Mouse (Mus musculus) lung, embryonic 16.5 days (tissue): Measurements from ENCODE around the gene Cacna1f. TPM values are rescaled to one million over a fixed set of nuclear protein-coding genes. Genes with fewer than 3 reads are reported as not detected.
A peak's percentile ranks its signal among the peaks of the same experiment; 100 is the strongest.

ENCODE experiments used
- ATAC-seq: fragments of 200-750 bp; cut with Nextera tagmentation; 2 replicates; pipeline ENCODE4 v1.8.0; 2017; ENCODE audit warnings: low read depth, mild to moderate bottlenecking, moderate library complexity
- H3K27ac ChIP-seq: fragments of 300-500 bp; sonication (generic); 2 replicates; pipeline ENCODE4 v1.5.1; 2014; ENCODE audit warnings: mild to moderate bottlenecking, control low read depth, low read length
- H3K27me3 ChIP-seq: fragments of 300-500 bp; sonication (generic); 2 replicates; pipeline ENCODE4 v1.6.1; 2014; ENCODE audit warnings: low read depth, low read length, mixed read lengths; ENCODE audit not compliant: control insufficient read depth, insufficient read depth
- H3K36me3 ChIP-seq: fragments of 300-500 bp; sonication (generic); 2 replicates; pipeline ENCODE4 v1.6.1; 2014; ENCODE audit warnings: low read length; ENCODE audit not compliant: control insufficient read depth, insufficient read depth
- H3K4me1 ChIP-seq: fragments of 300-500 bp; sonication (generic); replicated peaks from 2 replicates; pipeline ENCODE4 v1.6.1; 2014; ENCODE audit warnings: low read length, mixed read lengths; ENCODE audit not compliant: control insufficient read depth, insufficient read depth
- H3K4me2 ChIP-seq: fragments of 300-500 bp; sonication (generic); 2 replicates; pipeline ENCODE4 v1.6.1; 2014; ENCODE audit warnings: low read depth, low read length, control low read depth
- H3K4me3 ChIP-seq: fragments of 300-500 bp; sonication (generic); 2 replicates; pipeline ENCODE4 v1.5.1; 2014; ENCODE audit warnings: mild to moderate bottlenecking, low read length, control low read depth
- H3K9ac ChIP-seq: fragments of 300-500 bp; sonication (generic); 2 replicates; pipeline ENCODE4 v1.6.1; 2014; ENCODE audit warnings: low read length, control low read depth
- H3K9me3 ChIP-seq: fragments of 300-500 bp; sonication (generic); 2 replicates; pipeline ENCODE4 v1.6.1; 2016; ENCODE audit warnings: low read length; ENCODE audit not compliant: control insufficient read depth
- WGBS: fragments of 180-500 bp; shearing (Covaris S2); extraction: QIAGEN DNeasy Blood & Tissue Kit; methylation state at CpG from one replicate; pipeline ENCODE4 v1.1.7; 2014; 5-methylcytosine and 5-hydroxymethylcytosine counted together
- polyA plus RNA-seq: library from polyadenylated mRNA; unstranded; fragments of >200 nt; fragmentation: Nextera tagmentation; extraction: Ambion mirVana; gene quantifications from 2 replicates; pipeline ENCODE4 v1.2.1, GENCODE M21; 2015

The Cacna1f gene
- polyA plus RNA-seq, 1 experiment from 2014 or later: not detected

DNA sequence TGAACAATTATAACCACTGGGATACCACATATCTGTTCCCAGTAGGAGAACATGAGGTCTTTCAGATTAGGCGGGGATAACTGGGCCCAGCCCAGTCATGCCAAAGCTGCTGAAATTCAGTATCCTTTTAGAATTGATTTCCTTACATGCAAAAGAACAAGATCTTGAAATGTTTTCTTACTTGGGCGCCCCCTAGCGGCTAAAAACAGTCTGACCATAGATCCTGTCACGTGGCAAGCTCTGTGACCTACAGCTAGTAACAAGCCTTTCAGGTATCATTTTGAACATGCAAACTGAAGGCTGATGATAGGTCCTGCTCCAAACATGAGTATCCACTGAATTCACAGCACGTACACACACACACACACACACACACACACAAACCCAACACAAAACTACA, 38.5 kb downstream of the Cacna1f start:
- WGBS: 8% methylated on average over 5 of the region's 5 CpGs
- no peaks in the 10 kb centered on the region for H3K4me1 ChIP-seq
- H3K27ac ChIP-seq: no peak overlapping the region
- ATAC-seq: no peak
- H3K9me3 ChIP-seq: no peaks in the 10 kb centered on the region
- no peaks in the 10 kb centered on the region for H3K27me3 ChIP-seq
- H3K4me2 ChIP-seq: no peak overlapping the region
- no peak overlapping the region for H3K4me3 ChIP-seq
- H3K9ac ChIP-seq: no peak overlapping the region
- H3K36me3 ChIP-seq: no peaks in the 10 kb centered on the region

DNA sequence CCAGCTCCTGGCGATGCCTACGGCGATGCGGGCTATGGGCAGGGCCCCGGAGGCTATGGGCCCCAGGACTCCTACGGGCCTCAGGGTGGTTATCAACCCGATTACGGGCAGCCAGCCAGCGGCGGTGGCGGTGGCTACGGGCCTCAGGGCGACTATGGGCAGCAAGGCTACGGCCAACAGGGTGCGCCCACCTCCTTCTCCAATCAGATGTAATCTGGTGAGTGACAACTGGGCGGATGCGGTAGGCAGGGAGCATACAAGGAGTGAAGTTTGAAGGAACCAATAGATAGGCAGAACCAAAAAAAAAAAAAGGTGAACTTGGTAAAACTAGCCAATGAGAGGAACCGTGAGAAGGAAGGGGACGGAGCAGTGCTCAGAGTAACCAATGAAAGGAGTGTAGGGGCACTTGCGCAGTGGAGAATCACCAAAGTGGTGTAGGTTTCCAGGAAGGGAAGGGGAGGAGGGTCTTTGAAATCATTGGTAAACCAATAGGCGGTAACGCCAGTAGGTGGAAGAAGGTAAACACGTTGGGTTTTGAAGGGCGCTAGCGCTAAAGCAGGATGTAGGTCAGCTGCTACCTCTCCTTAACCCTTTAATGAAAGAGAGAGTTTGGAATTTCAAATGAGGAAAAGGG, 41.9 kb downstream of the Cacna1f start:
- peak overlapping the region; percentile 82 for H3K9ac ChIP-seq
- no peaks in the 10 kb centered on the region for H3K4me1 ChIP-seq
- H3K36me3 ChIP-seq: no peaks in the 10 kb centered on the region
- H3K4me2 ChIP-seq: peak overlapping the region; percentile 62
- WGBS: 12% methylated on average over 25 of the region's 25 CpGs
- peak overlapping the region; percentile 85 for H3K27ac ChIP-seq
- H3K4me3 ChIP-seq: peak overlapping the region; percentile 57
- no peaks in the 10 kb centered on the region for H3K9me3 ChIP-seq
- H3K27me3 ChIP-seq: no peaks in the 10 kb centered on the region
- peak; percentile 99 for ATAC-seq

DNA sequence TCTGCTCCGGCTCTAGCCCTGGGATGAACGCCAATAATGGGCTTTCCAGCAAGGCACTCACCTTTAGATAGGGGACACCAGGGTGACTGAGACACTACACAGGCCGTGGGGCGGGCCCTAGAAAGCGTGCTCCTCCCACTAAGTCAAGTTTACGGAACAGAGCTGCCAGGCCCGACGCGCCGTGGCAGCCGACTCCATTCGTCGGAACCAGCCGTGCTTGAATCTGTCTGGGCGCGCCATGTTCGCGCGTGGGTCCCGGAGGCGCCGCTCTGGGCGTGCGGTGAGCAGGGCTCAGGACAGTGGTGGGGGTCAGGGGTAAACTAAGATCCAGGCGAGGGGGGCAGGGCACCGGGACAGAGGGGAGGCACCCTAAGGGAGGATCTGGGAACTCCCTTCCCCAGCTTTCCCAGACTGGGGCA, 50.3 kb downstream of the Cacna1f start, which contains the start of gene Prickle3:
Prickle3 (plus strand) TSS at position 40 of the 419 bp plus-strand sequence.
- Histone ChIP-seq H3K9me3 (no peaks in the 10 kb centered on the region), H3K27ac (peak within 1 kb of the TSS; percentile 78), H3K4me3 (peak within 1 kb of the TSS; percentile 61), H3K27me3 (no peaks in the 10 kb centered on the region), H3K4me1 (peaks cover 8% of the 10 kb centered on the region), H3K9ac (peak within 1 kb of the TSS; percentile 80), H3K36me3 (no peaks in the 10 kb centered on the region), H3K4me2 (peak within 1 kb of the TSS; percentile 67)
- peak; percentile 67 for ATAC-seq
- 21% methylated on average over 26 of the region's 26 CpGs for WGBS

DNA sequence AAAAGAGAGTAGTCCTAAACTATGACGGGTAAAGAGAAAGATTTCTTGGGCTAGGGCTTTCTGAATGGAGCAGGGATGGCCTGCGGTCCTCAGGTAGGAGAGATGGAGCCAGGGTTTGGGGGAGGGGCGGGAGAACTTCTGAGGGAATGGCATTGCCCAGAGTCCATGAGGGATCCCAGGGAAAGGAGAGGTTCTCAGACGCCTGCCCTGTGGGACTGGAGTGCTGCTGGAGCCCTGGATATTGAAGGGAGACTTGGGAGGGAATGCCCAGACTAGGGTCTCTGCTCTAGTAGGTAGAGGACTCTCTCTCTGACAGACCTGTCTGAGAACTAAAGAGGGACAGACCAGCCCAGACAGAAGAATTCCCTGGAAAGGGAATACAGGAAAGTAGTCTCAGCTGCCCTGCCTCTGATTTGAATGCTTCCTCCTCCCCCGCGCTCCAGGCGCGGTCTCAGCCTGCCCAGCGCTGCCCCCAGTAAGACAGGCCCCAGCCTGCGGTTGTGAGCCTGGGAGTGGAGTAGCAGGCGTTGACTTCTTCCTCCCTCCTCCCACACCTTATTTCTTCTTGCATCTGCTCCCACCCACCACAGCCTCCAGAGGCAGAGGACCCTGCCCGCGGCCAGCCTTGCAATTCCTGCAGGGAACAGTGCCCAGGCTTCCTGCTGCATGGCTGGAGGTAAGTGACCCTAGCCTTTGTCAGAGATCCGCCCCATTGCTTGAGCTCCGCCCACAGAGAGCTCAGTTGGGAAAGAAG, 51.3 kb downstream of the Cacna1f start:
- WGBS: 17% methylated on average over 15 of the region's 15 CpGs
- ATAC-seq: peak; percentile 86
- Histone ChIP-seq H3K27me3 (no peaks in the 10 kb centered on the region), H3K27ac (peak overlapping the region; percentile 78), H3K4me1 (peaks cover 8% of the 10 kb centered on the region), H3K4me2 (peak overlapping the region; percentile 67), H3K9ac (peak overlapping the region; percentile 80), H3K4me3 (peak overlapping the region; percentile 61), H3K9me3 (no peaks in the 10 kb centered on the region), H3K36me3 (no peaks in the 10 kb centered on the region)

DNA sequence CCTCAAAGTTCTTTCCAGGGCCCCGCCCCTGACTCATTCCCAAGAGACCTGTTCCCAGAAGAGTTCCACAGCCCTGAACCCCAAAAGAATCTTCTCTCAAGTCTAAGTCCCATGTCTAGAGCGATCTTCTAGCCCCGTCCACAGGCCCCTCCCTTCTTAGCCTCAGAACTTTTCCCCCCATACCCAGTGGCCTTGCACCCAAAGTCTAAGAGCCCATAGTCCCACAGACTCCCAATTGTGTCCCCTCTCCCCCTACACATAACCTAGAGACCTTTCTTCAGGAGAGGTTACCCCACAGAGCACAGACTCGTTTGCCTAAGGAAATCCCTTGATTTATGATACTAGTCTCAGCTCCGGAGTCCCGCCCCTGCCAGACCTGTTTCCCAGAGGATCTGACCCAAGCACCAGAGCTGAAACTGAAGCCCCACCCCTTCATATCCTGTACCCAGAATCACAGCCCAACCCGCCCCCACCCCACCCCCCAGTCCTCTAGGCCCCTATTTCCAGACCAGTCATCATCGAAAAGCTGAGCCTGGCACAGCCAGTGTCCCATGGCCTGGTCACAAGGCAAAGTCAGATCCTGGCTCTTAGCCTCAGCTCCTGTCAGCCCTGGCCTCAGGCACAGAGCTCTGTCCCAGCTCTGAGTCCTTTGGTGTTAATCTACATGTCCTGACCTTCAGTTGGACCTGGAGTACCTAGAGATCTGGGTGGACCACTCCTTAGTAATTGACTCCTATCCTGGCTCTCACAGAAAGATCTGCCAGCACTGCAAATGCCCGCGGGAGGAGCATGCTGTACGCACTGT, 52.1 kb downstream of the Cacna1f start:
- Histone ChIP-seq H3K27me3 (no peaks in the 10 kb centered on the region), H3K4me1 (peaks cover 8% of the 10 kb centered on the region), H3K9ac (no peak overlapping the region), H3K36me3 (no peaks in the 10 kb centered on the region), H3K4me3 (peak overlapping the region; percentile 61), H3K9me3 (no peaks in the 10 kb centered on the region), H3K4me2 (peak overlapping the region; percentile 67), H3K27ac (peak overlapping the region; percentile 33)
- peak; percentile 30 for ATAC-seq
- 46% methylated on average over 11 of the region's 11 CpGs for WGBS

DNA sequence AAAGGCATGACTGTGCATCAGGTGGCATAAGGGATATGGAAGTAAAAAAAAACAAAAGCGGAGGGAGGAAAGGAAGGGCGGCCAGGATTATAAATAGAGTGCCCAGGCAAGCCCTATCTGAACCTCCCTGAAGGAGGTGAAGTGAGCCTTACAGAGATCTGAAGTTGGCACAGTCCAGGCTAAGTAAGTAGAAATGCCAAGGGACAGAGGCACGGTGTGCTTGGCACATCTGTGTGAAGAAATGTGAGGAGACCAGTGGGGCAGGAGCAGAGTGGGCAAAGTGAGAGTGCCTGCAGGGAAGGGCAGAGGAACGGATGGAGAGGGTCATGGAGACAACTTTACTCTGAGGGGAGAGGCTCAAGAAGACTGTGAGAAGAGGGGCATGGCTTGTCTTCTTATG, 54.2 kb downstream of the Cacna1f start:
- 81% methylated on average over 4 of the region's 4 CpGs for WGBS
- peaks cover 8% of the 10 kb centered on the region for H3K4me1 ChIP-seq
- no peak overlapping the region for H3K27ac ChIP-seq
- H3K9me3 ChIP-seq: no peaks in the 10 kb centered on the region
- H3K36me3 ChIP-seq: no peaks in the 10 kb centered on the region
- H3K9ac ChIP-seq: no peak overlapping the region
- no peak overlapping the region for H3K4me2 ChIP-seq
- ATAC-seq: no peak
- H3K27me3 ChIP-seq: no peaks in the 10 kb centered on the region
- H3K4me3 ChIP-seq: no peak overlapping the region

DNA sequence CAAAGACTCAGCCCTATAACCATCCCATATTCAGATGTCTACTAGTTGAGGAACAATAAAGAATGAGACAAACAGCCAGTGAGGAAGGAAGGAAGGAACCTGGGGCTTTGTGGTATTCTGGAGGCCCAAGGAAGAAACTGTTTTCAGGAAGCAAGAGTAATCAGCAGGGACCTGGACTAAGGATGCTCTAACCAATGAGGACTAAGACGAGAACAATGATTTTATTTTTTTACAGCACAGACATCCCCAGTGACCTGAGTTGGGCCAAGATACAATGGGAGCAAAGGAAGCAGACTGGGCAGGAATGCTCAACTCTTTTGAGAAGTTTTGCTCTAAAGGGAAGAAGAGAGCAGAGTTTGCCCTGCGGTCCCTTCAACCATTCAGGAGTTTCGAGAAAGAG, 56.1 kb downstream of the Cacna1f start:
- peaks cover 4% of the 10 kb centered on the region for H3K4me1 ChIP-seq
- no peak overlapping the region for H3K9ac ChIP-seq
- no peak overlapping the region for H3K4me3 ChIP-seq
- H3K27me3 ChIP-seq: no peaks in the 10 kb centered on the region
- H3K9me3 ChIP-seq: no peaks in the 10 kb centered on the region
- WGBS: 71% methylated on average over 3 of the region's 3 CpGs
- H3K4me2 ChIP-seq: no peak overlapping the region
- H3K27ac ChIP-seq: peak overlapping the region; percentile 70
- ATAC-seq: no peak
- H3K36me3 ChIP-seq: no peaks in the 10 kb centered on the region

DNA sequence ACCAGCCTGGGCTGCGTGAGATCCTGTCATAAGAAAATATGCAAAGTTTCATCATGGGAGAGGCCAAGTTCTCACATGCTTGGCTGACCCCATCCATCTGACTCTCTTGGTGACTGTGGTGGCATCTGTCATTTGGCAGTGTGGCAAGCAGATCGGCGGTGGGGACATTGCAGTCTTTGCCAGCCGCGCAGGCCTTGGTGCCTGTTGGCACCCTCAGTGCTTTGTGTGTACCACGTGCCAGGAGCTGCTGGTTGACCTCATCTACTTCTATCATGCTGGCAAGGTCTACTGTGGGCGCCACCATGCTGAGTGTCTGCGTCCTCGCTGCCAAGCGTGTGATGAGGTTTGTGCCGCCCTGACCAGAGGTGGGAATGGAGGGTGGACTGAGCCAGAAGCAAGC, 57.9 kb downstream of the Cacna1f start:
- no peak overlapping the region for H3K9ac ChIP-seq

More for the DNA sequence above, 57.9 kb downstream of the Cacna1f start:
- Histone ChIP-seq H3K27ac (no peak overlapping the region), H3K36me3 (no peaks in the 10 kb centered on the region), H3K9me3 (no peaks in the 10 kb centered on the region), H3K4me1 (no peaks in the 10 kb centered on the region; the same call in 1 of the 2 replicates), H3K27me3 (no peaks in the 10 kb centered on the region), H3K4me2 (no peak overlapping the region), H3K4me3 (no peak overlapping the region)
- no peak for ATAC-seq
- WGBS: 89% methylated on average over 11 of the region's 11 CpGs
